Mouse (Mus musculus) liver, embryonic 13.5 days (tissue): ENCODE results near the gene Rnf220. TPM values are rescaled to one million over a fixed set of nuclear protein-coding genes. Genes with fewer than 3 reads are reported as not detected.

Experiments used
- ATAC-seq: fragments of 200-750 bp; cut with Nextera tagmentation; 2 replicates; pipeline ENCODE4 v1.8.0; 2017; ENCODE audit warnings: low read depth, mild to moderate bottlenecking, moderate number of reproducible peaks, moderate library complexity
- DNase-seq: peaks from one replicate; pipeline ENCODE4 v3.0.0; 2022
- H3K27ac ChIP-seq: fragments of 300-500 bp; sonication (generic); 2 replicates; pipeline ENCODE4 v1.5.1; 2015; ENCODE audit warnings: moderate library complexity, mild to moderate bottlenecking, inconsistent platforms
- H3K27me3 ChIP-seq: fragments of 300-500 bp; sonication (generic); 2 replicates; pipeline ENCODE4 v1.6.1; 2015; ENCODE audit warnings: mild to moderate bottlenecking, inconsistent platforms
- H3K36me3 ChIP-seq: fragments of 300-500 bp; sonication (generic); 2 replicates; pipeline ENCODE4 v1.6.1; 2015; ENCODE audit warnings: mild to moderate bottlenecking, inconsistent platforms
- H3K4me1 ChIP-seq: fragments of 300-500 bp; sonication (generic); replicated peaks from 2 replicates; pipeline ENCODE4 v1.6.1; 2015; ENCODE audit warnings: inconsistent platforms
- H3K4me2 ChIP-seq: fragments of 300-500 bp; sonication (generic); 2 replicates; pipeline ENCODE4 v1.6.1; 2015; ENCODE audit warnings: inconsistent platforms, mild to moderate bottlenecking, moderate library complexity
- H3K4me3 ChIP-seq: fragments of 300-500 bp; sonication (generic); replicated peaks from 2 replicates; pipeline ENCODE4 v1.5.1; 2015; ENCODE audit warnings: mild to moderate bottlenecking, inconsistent platforms
- H3K9ac ChIP-seq: fragments of 300-500 bp; sonication (generic); 2 replicates; pipeline ENCODE4 v1.6.1; 2015; ENCODE audit warnings: mild to moderate bottlenecking, inconsistent platforms
- H3K9me3 ChIP-seq: fragments of 300-500 bp; sonication (generic); replicated peaks from 2 replicates; pipeline ENCODE4 v1.6.1; 2016; ENCODE audit warnings: inconsistent platforms
- WGBS: fragments of 180-500 bp; shearing (Covaris S2); methylation state at CpG from one replicate; pipeline ENCODE4 v1.1.7; 2015; ENCODE audit not compliant: insufficient replicate concordance; 5-methylcytosine and 5-hydroxymethylcytosine counted together
- polyA plus RNA-seq: library from polyadenylated mRNA; unstranded; fragments of >200 nt; fragmentation: Nextera tagmentation; extraction: Ambion mirVana; gene quantifications from 2 replicates; pipeline ENCODE4 v1.2.1, GENCODE M21; 2015

The Rnf220 gene
- polyA plus RNA-seq: 31.6 and 34.2 TPM in 2 replicates

DNA sequence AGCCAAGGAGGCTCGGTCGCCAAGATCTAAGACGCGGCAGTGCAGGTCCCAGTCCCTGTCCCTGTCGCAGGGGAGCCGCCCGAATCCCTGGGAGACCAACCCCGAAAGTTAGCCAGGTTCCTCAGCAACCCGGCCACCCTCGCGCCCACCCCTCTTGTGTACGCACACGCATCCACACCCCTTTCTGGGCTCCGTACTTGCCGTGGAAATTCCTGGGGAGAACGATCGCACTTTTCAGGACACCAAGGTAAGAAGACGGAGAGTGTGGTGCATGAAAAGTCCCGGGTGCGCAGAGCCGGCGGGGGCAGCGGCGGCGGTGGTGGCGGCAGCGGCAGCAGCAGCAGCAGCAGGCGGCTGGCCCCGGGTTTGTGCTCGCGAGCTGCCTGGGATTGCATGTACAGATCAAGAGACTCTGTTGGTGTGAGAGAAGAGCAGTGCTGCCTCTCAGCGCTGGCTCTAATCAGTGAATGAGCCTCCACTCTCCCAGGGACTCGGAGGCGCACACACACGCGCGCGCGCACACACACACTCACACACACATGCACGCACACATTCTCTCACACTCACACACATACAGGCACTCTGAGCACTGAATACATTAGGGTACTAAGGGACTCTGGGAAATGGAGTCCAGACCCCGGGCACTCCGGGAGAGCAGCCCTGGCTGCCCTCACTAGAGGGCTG lies at the start of gene Rnf220:
Gene Rnf220, minus strand, starts transcription at position 571 of the 684 bp plus-strand sequence.
- H3K9me3 ChIP-seq: peaks cover 2% of the 10 kb centered on the region
- peak within 1 kb of the TSS; percentile 81 for H3K4me2 ChIP-seq
- DNase-seq (no peak), ATAC-seq (peak; percentile 58)
- WGBS: 1% methylated on average over 42 of the region's 42 CpGs
- H3K4me1 ChIP-seq: peaks cover 36% of the 10 kb centered on the region
- peak within 1 kb of the TSS; percentile 61 for H3K4me3 ChIP-seq
- H3K27me3 ChIP-seq: peaks cover 87% of the 10 kb centered on the region
- H3K27ac ChIP-seq: no peak within 1 kb of the TSS
- H3K9ac ChIP-seq: peak within 1 kb of the TSS; percentile 45
- H3K36me3 ChIP-seq: no peaks in the 10 kb centered on the region

GRCm38 (mm10) chr4:117546616-117547015 lies 49.8 kb upstream of the Rnf220 start:
- Histone ChIP-seq H3K4me2 (no peak overlapping the region), H3K9ac (no peak overlapping the region), H3K36me3 (no peaks in the 10 kb centered on the region), H3K27me3 (peaks cover 11% of the 10 kb centered on the region; the same call in 1 of the 2 replicates), H3K4me1 (peaks cover 18% of the 10 kb centered on the region), H3K4me3 (no peak overlapping the region), H3K27ac (no peak overlapping the region), H3K9me3 (no peaks in the 10 kb centered on the region)
- 46% methylated on average over 6 of the region's 6 CpGs for WGBS
- no peak for ATAC-seq
- no peak for DNase-seq

GRCm38 (mm10) chr4:117545448-117545847 lies 48.6 kb upstream of the Rnf220 start:
- no peak overlapping the region for H3K4me2 ChIP-seq
- 36% methylated on average over 3 of the region's 3 CpGs for WGBS
- H3K4me3 ChIP-seq: no peak overlapping the region
- peaks cover 6% of the 10 kb centered on the region for H3K4me1 ChIP-seq
- no peaks in the 10 kb centered on the region for H3K9me3 ChIP-seq
- no peaks in the 10 kb centered on the region for H3K36me3 ChIP-seq
- H3K27me3 ChIP-seq: peaks cover 11% of the 10 kb centered on the region; the same call in 1 of the 2 replicates
- H3K9ac ChIP-seq: no peak overlapping the region
- no peak overlapping the region for H3K27ac ChIP-seq
- no peak for ATAC-seq
- DNase-seq: no peak

DNA sequence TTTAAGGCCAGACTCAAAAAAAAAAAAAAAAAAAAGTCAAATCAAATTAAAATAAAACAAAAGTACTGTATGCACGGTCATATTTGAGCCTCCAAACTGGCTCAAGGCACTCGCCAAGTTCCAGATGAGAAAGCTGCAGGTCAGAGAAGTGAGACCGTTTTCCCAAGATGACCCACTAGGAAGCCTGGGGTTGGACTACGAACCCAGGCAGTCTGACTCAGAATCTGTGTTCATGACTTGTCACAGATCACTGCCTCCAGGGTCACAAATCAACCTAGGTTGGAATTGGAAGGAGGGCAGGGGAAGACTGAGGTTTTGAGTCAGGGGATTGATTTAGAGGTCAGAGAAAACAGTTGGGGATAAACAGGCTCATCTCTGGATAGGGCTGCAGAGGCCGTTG lies 43.7 kb upstream of the Rnf220 start:
- DNase-seq: no peak
- H3K27me3 ChIP-seq: peaks cover 17% of the 10 kb centered on the region
- H3K9me3 ChIP-seq: no peaks in the 10 kb centered on the region
- no peak for ATAC-seq
- no peak overlapping the region for H3K27ac ChIP-seq
- no peak overlapping the region for H3K4me3 ChIP-seq
- WGBS: 67% methylated on average over 5 of the region's 5 CpGs
- no peaks in the 10 kb centered on the region for H3K36me3 ChIP-seq
- H3K9ac ChIP-seq: no peak overlapping the region
- no peak overlapping the region for H3K4me2 ChIP-seq
- no peaks in the 10 kb centered on the region for H3K4me1 ChIP-seq

- Histone ChIP-seq H3K4me3 (no peak overlapping the region), H3K36me3 (no peaks in the 10 kb centered on the region), H3K4me2 (no peak overlapping the region), H3K27me3 (peaks cover 17% of the 10 kb centered on the region), H3K4me1 (no peaks in the 10 kb centered on the region), H3K9me3 (no peaks in the 10 kb centered on the region), H3K9ac (no peak overlapping the region), H3K27ac (no peak overlapping the region)
- no peak for DNase-seq
- ATAC-seq: no peak
- 66% methylated on average over 8 of the region's 8 CpGs for WGBS
Measured at GRCm38 (mm10) chr4:117539329-117539980, 42.6 kb upstream of the Rnf220 start.

DNA sequence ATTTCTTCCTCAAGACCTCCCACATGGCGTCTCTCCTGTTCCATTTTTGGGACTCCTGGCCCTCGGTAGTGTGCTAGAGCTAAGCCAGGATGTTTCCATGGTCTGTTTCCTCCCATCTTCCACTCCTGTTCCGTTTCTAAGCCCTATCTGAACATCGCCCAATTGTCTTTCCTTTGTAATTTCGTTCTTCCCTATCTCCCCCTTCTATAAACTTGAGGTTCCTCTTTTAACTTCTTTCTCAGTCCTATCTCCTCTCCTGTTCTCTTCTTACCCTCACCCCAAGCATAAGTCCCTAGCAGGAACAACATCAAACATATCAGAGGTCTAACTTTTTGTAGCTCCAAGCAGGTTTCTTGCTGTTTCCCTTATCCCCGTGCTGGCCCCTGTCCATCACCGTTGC lies 40.1 kb upstream of the Rnf220 start:
- Histone ChIP-seq H3K4me1 (no peaks in the 10 kb centered on the region), H3K27me3 (peaks cover 8% of the 10 kb centered on the region), H3K27ac (no peak overlapping the region), H3K4me3 (no peak overlapping the region), H3K4me2 (no peak overlapping the region), H3K36me3 (no peaks in the 10 kb centered on the region), H3K9me3 (no peaks in the 10 kb centered on the region), H3K9ac (no peak overlapping the region)
- WGBS: 32% methylated on average over 7 of the region's 7 CpGs
- ATAC-seq (no peak), DNase-seq (no peak)

DNA sequence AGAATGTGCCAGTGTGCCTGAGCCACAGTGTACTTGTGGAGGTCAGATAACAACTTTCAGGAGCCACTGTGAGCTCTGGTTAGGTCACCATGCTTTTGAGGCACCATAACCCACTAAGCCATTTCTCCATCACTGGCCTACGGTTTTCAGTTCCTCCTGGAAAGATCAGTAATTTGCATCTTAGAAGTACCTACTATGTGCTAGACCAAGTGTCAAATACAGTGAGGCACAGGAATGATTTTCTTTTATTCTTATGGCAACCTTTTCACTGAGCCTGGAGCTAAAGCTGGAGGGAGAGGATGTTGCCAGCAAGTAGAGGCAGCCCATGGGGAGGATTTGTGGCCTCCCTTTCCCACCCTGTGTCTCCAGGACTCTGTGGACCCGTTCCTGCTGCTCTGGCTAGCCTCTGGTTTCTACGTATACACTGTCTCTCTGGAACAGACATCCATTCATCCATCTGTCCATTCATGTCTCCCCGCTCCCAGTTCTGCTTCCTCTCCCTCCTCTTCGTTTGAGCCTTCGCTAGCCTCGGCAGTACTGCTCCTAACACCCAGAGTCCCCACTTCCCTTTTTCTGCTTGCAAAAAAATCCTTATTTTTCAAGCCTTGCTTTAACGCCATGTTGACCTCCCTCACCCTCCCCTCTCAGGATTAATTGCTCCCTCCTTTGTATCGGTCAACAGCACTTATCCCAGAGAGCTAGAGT lies 38.8 kb upstream of the Rnf220 start:
- ATAC-seq: no peak
- no peak for DNase-seq
- Histone ChIP-seq H3K27ac (no peak overlapping the region), H3K4me2 (no peak overlapping the region), H3K4me1 (no peaks in the 10 kb centered on the region), H3K27me3 (peaks cover 9% of the 10 kb centered on the region; the same call in 1 of the 2 replicates), H3K9me3 (no peaks in the 10 kb centered on the region), H3K4me3 (no peak overlapping the region), H3K9ac (no peak overlapping the region), H3K36me3 (no peaks in the 10 kb centered on the region)
- 28% methylated on average over 9 of the region's 9 CpGs for WGBS

- Histone ChIP-seq H3K27ac (no peak overlapping the region), H3K4me2 (no peak overlapping the region), H3K4me3 (no peak overlapping the region), H3K9ac (no peak overlapping the region), H3K9me3 (no peaks in the 10 kb centered on the region), H3K4me1 (peaks cover 28% of the 10 kb centered on the region), H3K36me3 (no peaks in the 10 kb centered on the region), H3K27me3 (peaks cover 22% of the 10 kb centered on the region)
- ATAC-seq (no peak), DNase-seq (no peak)
- WGBS: 60% methylated on average over 4 of the region's 4 CpGs
Measured at GRCm38 (mm10) chr4:117529843-117530242, 33.0 kb upstream of the Rnf220 start.

- H3K27ac ChIP-seq: no peak overlapping the region
- H3K4me2 ChIP-seq: no peak overlapping the region
- H3K4me1 ChIP-seq: peaks cover 37% of the 10 kb centered on the region
- no peaks in the 10 kb centered on the region for H3K36me3 ChIP-seq
- WGBS: 8% methylated on average over 1 of the region's 1 CpGs
- no peaks in the 10 kb centered on the region for H3K9me3 ChIP-seq
- H3K4me3 ChIP-seq: no peak overlapping the region
- peaks cover 25% of the 10 kb centered on the region for H3K27me3 ChIP-seq
- ATAC-seq (peak; percentile 37; the same call in 1 of the 2 replicates), DNase-seq (peak; percentile 46)
- no peak overlapping the region for H3K9ac ChIP-seq
Measured at GRCm38 (mm10) chr4:117527952-117528351, 31.1 kb upstream of the Rnf220 start.

GRCm38 (mm10) chr4:117527116-117527899 lies 30.5 kb upstream of the Rnf220 start:
- Histone ChIP-seq H3K4me1 (peaks cover 37% of the 10 kb centered on the region), H3K36me3 (no peaks in the 10 kb centered on the region), H3K27me3 (peaks cover 25% of the 10 kb centered on the region), H3K9ac (no peak overlapping the region), H3K4me3 (no peak overlapping the region), H3K4me2 (no peak overlapping the region), H3K27ac (no peak overlapping the region), H3K9me3 (no peaks in the 10 kb centered on the region)
- 63% methylated on average over 9 of the region's 9 CpGs for WGBS
- ATAC-seq (no peak), DNase-seq (no peak)

GRCm38 (mm10) chr4:117525990-117526389 lies 29.1 kb upstream of the Rnf220 start:
- peak; percentile 50 for DNase-seq
- H3K4me3 ChIP-seq: no peak overlapping the region
- H3K4me2 ChIP-seq: peak overlapping the region; percentile 29
- H3K36me3 ChIP-seq: no peaks in the 10 kb centered on the region
- peaks cover 37% of the 10 kb centered on the region for H3K4me1 ChIP-seq
- WGBS: 36% methylated on average over 5 of the region's 5 CpGs
- ATAC-seq: peak; percentile 92
- H3K9me3 ChIP-seq: no peaks in the 10 kb centered on the region
- H3K27me3 ChIP-seq: peaks cover 29% of the 10 kb centered on the region
- no peak overlapping the region for H3K27ac ChIP-seq
- peak overlapping the region; percentile 15; the same call in 1 of the 2 replicates for H3K9ac ChIP-seq
